Mouse (Mus musculus): ENCODE data around the gene Pdxp. TPM values are rescaled to one million over a fixed set of nuclear protein-coding genes. Genes with fewer than 3 reads are reported as not detected.

Gene Pdxp
- polyA plus RNA-seq, 1 experiment from 2014 or later = 63.2 TPM

- WGBS = 79% methylated on average over 15 of the region's 15 CpGs
- Histone ChIP-seq H3K9me3 (no peaks in the 10 kb centered on the region), H3K4me2 (replicated peaks) (no peak overlapping the region), H3K27ac (no peak overlapping the region), H3K36me3 (peaks cover 80% of the 10 kb centered on the region), H3K4me1 (replicated peaks) (no peaks in the 10 kb centered on the region; the same call in 1 of the 2 replicates), H3K9ac (replicated peaks) (no peak overlapping the region), H3K4me3 (replicated peaks) (no peak overlapping the region), H3K27me3 (no peaks in the 10 kb centered on the region)
- no peak for ATAC-seq
Observed at GRCm38 (mm10) chr15:78957021-78957420, 43.3 kb downstream of the Pdxp start.

GRCm38 (mm10) chr15:78959537-78959936 lies 45.8 kb downstream of the Pdxp start:
- H3K4me3 ChIP-seq (replicated peaks) = no peak overlapping the region
- H3K27me3 ChIP-seq = no peaks in the 10 kb centered on the region
- no peak overlapping the region for H3K9ac ChIP-seq (replicated peaks)
- no peak overlapping the region for H3K27ac ChIP-seq
- peaks cover 7% of the 10 kb centered on the region for H3K4me1 ChIP-seq (replicated peaks)
- no peak for ATAC-seq
- WGBS = 95% methylated on average over 11 of the region's 11 CpGs
- peaks cover 74% of the 10 kb centered on the region for H3K36me3 ChIP-seq
- H3K4me2 ChIP-seq (replicated peaks) = no peak overlapping the region
- no peaks in the 10 kb centered on the region for H3K9me3 ChIP-seq

- Histone ChIP-seq H3K4me2 (replicated peaks) (no peak overlapping the region), H3K27me3 (no peaks in the 10 kb centered on the region), H3K4me1 (replicated peaks) (peaks cover 7% of the 10 kb centered on the region), H3K4me3 (replicated peaks) (no peak overlapping the region), H3K27ac (no peak overlapping the region), H3K9ac (replicated peaks) (no peak overlapping the region), H3K36me3 (peaks cover 75% of the 10 kb centered on the region), H3K9me3 (no peaks in the 10 kb centered on the region)
- no peak for ATAC-seq
- WGBS = 83% methylated on average over 4 of the region's 4 CpGs
Observed at GRCm38 (mm10) chr15:78960088-78960487, 46.4 kb downstream of the Pdxp start.

- peak; percentile 63 for ATAC-seq
- H3K27me3 ChIP-seq = no peaks in the 10 kb centered on the region
Observed at GRCm38 (mm10) chr15:78962885-78963284, 49.2 kb downstream of the Pdxp start.

More at GRCm38 (mm10) chr15:78962885-78963284, 49.2 kb downstream of the Pdxp start:
- Histone ChIP-seq H3K27ac (no peak overlapping the region), H3K4me2 (replicated peaks) (no peak overlapping the region), H3K4me1 (replicated peaks) (peaks cover 7% of the 10 kb centered on the region), H3K9me3 (no peaks in the 10 kb centered on the region), H3K4me3 (replicated peaks) (no peak overlapping the region), H3K9ac (replicated peaks) (no peak overlapping the region), H3K36me3 (peaks cover 92% of the 10 kb centered on the region)
- WGBS = 27% methylated on average over 2 of the region's 2 CpGs

Small RNAs within 50 kb of the gene (microRNA-seq; reads per million reads assigned to microRNA genes)
- not detected for gene Mir6955

Other genes starting within 250 kb of the Pdxp start
- 3.0 and 3.3 TPM in 2 replicates for gene Elfn2, start 195.1 kb upstream of the Pdxp start, polyA plus RNA-seq (2015; fragmentation: Nextera tagmentation; extraction: Ambion mirVana)
- 83.0 and 93.7 TPM in 2 replicates for gene Mfng, start 140.4 kb upstream of the Pdxp start, polyA plus RNA-seq (2015; fragmentation: Nextera tagmentation; extraction: Ambion mirVana)
- gene Card10, start 110.9 kb upstream of the Pdxp start, polyA plus RNA-seq (2015; fragmentation: Nextera tagmentation; extraction: Ambion mirVana) = 1.0 and 1.2 TPM in 2 replicates
- gene Cdc42ep1, start 71.3 kb upstream of the Pdxp start, polyA plus RNA-seq (2015; fragmentation: Nextera tagmentation; extraction: Ambion mirVana) = 7.0 and 8.5 TPM in 2 replicates
- gene Lgals2, start 58.4 kb upstream of the Pdxp start, polyA plus RNA-seq (2015; fragmentation: Nextera tagmentation; extraction: Ambion mirVana) = 1.1 TPM in 1 of 2 replicates, not detected in the other
- 47.8 and 49.2 TPM in 2 replicates for gene Gga1, start 36.7 kb upstream of the Pdxp start, polyA plus RNA-seq (2015; fragmentation: Nextera tagmentation; extraction: Ambion mirVana)
- 0.12 TPM in 1 of 2 replicates, not detected in the other for gene Gm49510, start 14.3 kb upstream of the Pdxp start, polyA plus RNA-seq (2015; fragmentation: Nextera tagmentation; extraction: Ambion mirVana)
- 2.5 and 4.9 TPM in 2 replicates for gene Sh3bp1, start 14.2 kb upstream of the Pdxp start, polyA plus RNA-seq (2015; fragmentation: Nextera tagmentation; extraction: Ambion mirVana)
- 109 and 125 TPM in 2 replicates for gene Lgals1, start 12.8 kb downstream of the Pdxp start, polyA plus RNA-seq (2015; fragmentation: Nextera tagmentation; extraction: Ambion mirVana)
- gene Nol12, start 21.0 kb downstream of the Pdxp start, polyA plus RNA-seq (2015; fragmentation: Nextera tagmentation; extraction: Ambion mirVana) = 53.1 and 58.0 TPM in 2 replicates
- 38.3 and 42.6 TPM in 2 replicates for gene Triobp, start 33.8 kb downstream of the Pdxp start, polyA plus RNA-seq (2015; fragmentation: Nextera tagmentation; extraction: Ambion mirVana)
- gene H1f0, start 114.5 kb downstream of the Pdxp start, polyA plus RNA-seq (2015; fragmentation: Nextera tagmentation; extraction: Ambion mirVana) = 329 and 351 TPM in 2 replicates
- gene Galr3, start 128.0 kb downstream of the Pdxp start, polyA plus RNA-seq (2015; fragmentation: Nextera tagmentation; extraction: Ambion mirVana) = not detected in 2 replicates
- 52.6 and 56.4 TPM in 2 replicates for gene Ankrd54, start 149.0 kb downstream of the Pdxp start, polyA plus RNA-seq (2015; fragmentation: Nextera tagmentation; extraction: Ambion mirVana)
- 180 and 186 TPM in 2 replicates for gene Eif3l, start 161.3 kb downstream of the Pdxp start, polyA plus RNA-seq (2015; fragmentation: Nextera tagmentation; extraction: Ambion mirVana)
- gene Micall1, start 195.0 kb downstream of the Pdxp start, polyA plus RNA-seq (2015; fragmentation: Nextera tagmentation; extraction: Ambion mirVana) = 8.6 and 9.5 TPM in 2 replicates
- gene Polr2f, start 227.1 kb downstream of the Pdxp start, polyA plus RNA-seq (2015; fragmentation: Nextera tagmentation; extraction: Ambion mirVana) = 295 and 296 TPM in 2 replicates
- 14.0 and 16.6 TPM in 2 replicates for gene 1700088E04Rik, start 227.3 kb downstream of the Pdxp start, polyA plus RNA-seq (2015; fragmentation: Nextera tagmentation; extraction: Ambion mirVana)